Mouse (Mus musculus): ENCODE data around the gene Spag16. TPM values are rescaled to one million over a fixed set of nuclear protein-coding genes. Genes with fewer than 3 reads are reported as not detected.

The Spag16 gene
- total and polyA plus RNA-seq, 2 experiments from 2014 or later = 3.2 to 4.0 TPM

GRCm38 (mm10) chr1:70442209-70443080 is 615.7 kb downstream of the Spag16 start:
- H3K9ac ChIP-seq (replicated peaks; ENCODE audit: low read length, poor library complexity, severe bottlenecking) = no peak overlapping the region
- peak overlapping the region; percentile 26; the same call in 1 of the 2 replicates for H3K4me2 ChIP-seq (ENCODE audit: low read depth, low read length, poor library complexity, severe bottlenecking)
- WGBS = 32% methylated on average over 9 of the region's 9 CpGs
- no peak overlapping the region for H3K27ac ChIP-seq (ENCODE audit: low read depth, low read length)
- no peaks in the 10 kb centered on the region for H3K9me3 ChIP-seq (ENCODE audit: low read length)
- H3K4me1 ChIP-seq (ENCODE audit: insufficient read depth, low read length) = no peaks in the 10 kb centered on the region
- no peak overlapping the region for H3K4me3 ChIP-seq (ENCODE audit: low read depth, low read length)
- H3K36me3 ChIP-seq (ENCODE audit: insufficient read depth, low read length) = no peaks in the 10 kb centered on the region
- TF ChIP-seq CTCF (IDR thresholded peaks at IDR 0.05) = no peak
- H3K27me3 ChIP-seq (ENCODE audit: insufficient read depth, low read length) = no peaks in the 10 kb centered on the region
- DNase-seq (ENCODE audit: low spot score) = peak; percentile 17
- no peak for ATAC-seq (ENCODE audit: low FRiP score)

DNA sequence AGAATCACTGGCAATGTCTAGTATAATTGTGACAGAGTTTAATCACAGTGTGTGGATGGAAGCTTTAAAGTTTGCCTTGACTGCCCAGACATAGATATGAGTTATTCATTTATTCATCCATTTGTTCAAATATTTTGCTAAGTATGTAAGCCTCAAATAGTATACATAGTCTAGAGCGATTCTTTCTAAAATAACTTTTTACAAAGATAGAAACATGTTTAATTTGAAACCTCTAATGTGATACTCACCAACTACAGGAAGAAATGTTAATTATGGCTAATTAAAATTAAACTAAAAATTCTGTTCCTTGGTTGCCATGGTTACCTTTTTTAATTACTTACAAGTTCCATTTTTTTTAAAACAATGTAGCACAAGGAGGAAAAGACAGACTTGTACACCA is 653.1 kb downstream of the Spag16 start:
- Histone ChIP-seq H3K4me1 (ENCODE audit: insufficient read depth, low read length) (no peaks in the 10 kb centered on the region), H3K9me3 (ENCODE audit: low read length) (no peaks in the 10 kb centered on the region), H3K4me3 (ENCODE audit: low read depth, low read length) (no peak overlapping the region), H3K27ac (ENCODE audit: low read depth, low read length) (no peak overlapping the region), H3K4me2 (ENCODE audit: low read depth, low read length, poor library complexity, severe bottlenecking) (no peak overlapping the region), H3K9ac (replicated peaks; ENCODE audit: low read length, poor library complexity, severe bottlenecking) (no peak overlapping the region), H3K27me3 (ENCODE audit: insufficient read depth, low read length) (no peaks in the 10 kb centered on the region), H3K36me3 (ENCODE audit: insufficient read depth, low read length) (no peaks in the 10 kb centered on the region)
- no peak for TF ChIP-seq CTCF (IDR thresholded peaks at IDR 0.05)
- WGBS = 96% methylated on average over 1 of the region's 1 CpGs
- peak; percentile 13 for DNase-seq (ENCODE audit: low spot score)
- no peak for ATAC-seq (ENCODE audit: low FRiP score)

- no peak for TF ChIP-seq CTCF (IDR thresholded peaks at IDR 0.05)
Observed at GRCm38 (mm10) chr1:70518918-70519317, 692.1 kb downstream of the Spag16 start.

GRCm38 (mm10) chr1:70527134-70527533 is 700.4 kb downstream of the Spag16 start:
- H3K9ac ChIP-seq (replicated peaks; ENCODE audit: low read length, poor library complexity, severe bottlenecking) = no peak overlapping the region
- H3K4me2 ChIP-seq (ENCODE audit: low read depth, low read length, poor library complexity, severe bottlenecking) = no peak overlapping the region
- no peak overlapping the region for H3K27ac ChIP-seq (ENCODE audit: low read depth, low read length)
- H3K9me3 ChIP-seq (ENCODE audit: low read length) = no peaks in the 10 kb centered on the region
- H3K4me3 ChIP-seq (ENCODE audit: low read depth, low read length) = no peak overlapping the region
- 63% methylated on average over 2 of the region's 2 CpGs for WGBS
- H3K27me3 ChIP-seq (ENCODE audit: insufficient read depth, low read length) = no peaks in the 10 kb centered on the region
- H3K4me1 ChIP-seq (ENCODE audit: insufficient read depth, low read length) = no peaks in the 10 kb centered on the region
- TF ChIP-seq CTCF (IDR thresholded peaks at IDR 0.05) = no peak
- peak; percentile 2 for DNase-seq (ENCODE audit: low spot score)
- H3K36me3 ChIP-seq (ENCODE audit: insufficient read depth, low read length) = no peaks in the 10 kb centered on the region
- ATAC-seq (ENCODE audit: low FRiP score) = no peak

More at GRCm38 (mm10) chr1:70518918-70519317, 692.1 kb downstream of the Spag16 start:
- ATAC-seq (ENCODE audit: low FRiP score) (no peak), DNase-seq (ENCODE audit: low spot score) (no peak)
- H3K36me3 ChIP-seq (ENCODE audit: insufficient read depth, low read length) = no peaks in the 10 kb centered on the region
- no peak overlapping the region for H3K9ac ChIP-seq (replicated peaks; ENCODE audit: low read length, poor library complexity, severe bottlenecking)
- H3K4me1 ChIP-seq (ENCODE audit: insufficient read depth, low read length) = no peaks in the 10 kb centered on the region
- H3K27me3 ChIP-seq (ENCODE audit: insufficient read depth, low read length) = no peaks in the 10 kb centered on the region
- no peak overlapping the region for H3K27ac ChIP-seq (ENCODE audit: low read depth, low read length)
- no peak overlapping the region for H3K4me3 ChIP-seq (ENCODE audit: low read depth, low read length)
- no peaks in the 10 kb centered on the region for H3K9me3 ChIP-seq (ENCODE audit: low read length)
- H3K4me2 ChIP-seq (ENCODE audit: low read depth, low read length, poor library complexity, severe bottlenecking) = no peak overlapping the region

DNA sequence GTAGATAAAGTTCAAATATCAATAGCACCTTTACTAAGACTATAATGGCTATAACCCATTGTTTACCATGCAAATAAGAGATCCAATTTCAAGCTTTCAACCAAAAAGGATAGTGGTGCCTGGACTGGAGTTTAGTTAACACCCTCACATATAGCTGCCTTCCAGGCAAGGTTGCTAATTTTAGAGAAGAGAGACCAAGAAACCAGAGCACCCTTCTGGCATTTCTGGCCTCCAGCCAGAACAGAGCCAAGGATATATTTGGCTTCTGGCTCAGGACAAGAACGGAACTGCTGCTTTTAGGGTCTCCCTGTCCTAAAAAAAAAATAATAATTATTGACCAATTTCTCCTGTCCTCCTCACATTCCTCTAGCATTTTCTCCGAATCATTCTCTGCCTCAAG is 703.0 kb downstream of the Spag16 start:
- no peak overlapping the region for H3K4me3 ChIP-seq (ENCODE audit: low read depth, low read length)
- no peak for ATAC-seq (ENCODE audit: low FRiP score)
- DNase-seq (ENCODE audit: low spot score) = no peak
- no peaks in the 10 kb centered on the region for H3K4me1 ChIP-seq (ENCODE audit: insufficient read depth, low read length)
- H3K4me2 ChIP-seq (ENCODE audit: low read depth, low read length, poor library complexity, severe bottlenecking) = no peak overlapping the region
- H3K9ac ChIP-seq (replicated peaks; ENCODE audit: low read length, poor library complexity, severe bottlenecking) = no peak overlapping the region
- 85% methylated on average over 2 of the region's 2 CpGs for WGBS
- no peaks in the 10 kb centered on the region for H3K9me3 ChIP-seq (ENCODE audit: low read length)
- H3K27ac ChIP-seq (ENCODE audit: low read depth, low read length) = no peak overlapping the region
- no peaks in the 10 kb centered on the region for H3K36me3 ChIP-seq (ENCODE audit: insufficient read depth, low read length)
- H3K27me3 ChIP-seq (ENCODE audit: insufficient read depth, low read length) = no peaks in the 10 kb centered on the region
- no peak for TF ChIP-seq CTCF (IDR thresholded peaks at IDR 0.05)

DNA sequence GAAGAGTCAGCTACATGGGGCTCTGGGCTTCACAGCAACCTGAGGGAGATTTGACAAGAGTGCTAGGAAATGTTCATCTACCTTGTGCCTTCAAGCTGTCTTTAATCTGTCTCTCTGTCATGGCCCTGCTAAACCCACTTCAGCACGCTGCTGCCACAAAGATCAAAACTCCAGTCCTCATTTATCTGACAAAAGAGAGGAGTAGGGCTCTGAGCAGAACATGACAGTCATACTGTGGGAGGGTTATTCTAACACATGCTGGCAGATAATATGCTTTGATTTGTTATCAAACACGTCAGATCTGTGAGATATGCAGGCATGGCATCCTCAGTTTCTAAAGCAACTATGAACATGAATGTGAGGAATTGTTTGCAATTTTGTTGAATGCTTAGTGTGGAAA is 725.1 kb downstream of the Spag16 start:
- WGBS = 49% methylated on average over 2 of the region's 2 CpGs
- Histone ChIP-seq H3K4me1 (ENCODE audit: insufficient read depth, low read length) (no peaks in the 10 kb centered on the region), H3K27ac (ENCODE audit: low read depth, low read length) (no peak overlapping the region), H3K9me3 (ENCODE audit: low read length) (no peaks in the 10 kb centered on the region), H3K4me2 (ENCODE audit: low read depth, low read length, poor library complexity, severe bottlenecking) (no peak overlapping the region), H3K36me3 (ENCODE audit: insufficient read depth, low read length) (no peaks in the 10 kb centered on the region), H3K27me3 (ENCODE audit: insufficient read depth, low read length) (no peaks in the 10 kb centered on the region), H3K9ac (replicated peaks; ENCODE audit: low read length, poor library complexity, severe bottlenecking) (no peak overlapping the region), H3K4me3 (ENCODE audit: low read depth, low read length) (no peak overlapping the region)
- no peak for TF ChIP-seq CTCF (IDR thresholded peaks at IDR 0.05)
- no peak for DNase-seq (ENCODE audit: low spot score)
- ATAC-seq (ENCODE audit: low FRiP score) = no peak

Data from midbrain, postnatal 0 days (tissue).